ENCODE assay signal across 16 mouse cellular contexts in genomic region chr11:8385891-8386405, GRCm38 (mm10).
"Had no signal": no experiment of that assay in that cellular context is flagged by ENCODE, and none has a peak within 500 bp of the region (broad histone marks: within the 10 kb centered on the region; RNA-seq: fewer than 3 reads in every experiment).

No protein-coding gene starts in this region.

- H3K4me3 ChIP-seq: limb, embryonic 15.5 days; liver, embryonic 12.5 days; midbrain, embryonic 10.5 days; myocyte; neural tube, embryonic 15.5 days; stomach, embryonic 15.5 days had no signal

- H3K27me3 ChIP-seq: limb, embryonic 15.5 days; liver, embryonic 12.5 days; neural tube, embryonic 15.5 days; stomach, embryonic 15.5 days had no signal

- H3K9me3 ChIP-seq: limb, embryonic 15.5 days; liver, embryonic 12.5 days; midbrain, embryonic 10.5 days; neural tube, embryonic 15.5 days; stomach, embryonic 15.5 days had no signal

- H3K4me1 ChIP-seq: limb, embryonic 15.5 days; liver, embryonic 12.5 days; midbrain, embryonic 10.5 days; neural tube, embryonic 15.5 days; stomach, embryonic 15.5 days had no signal

- H3K4me2 ChIP-seq: limb, embryonic 15.5 days; liver, embryonic 12.5 days; lung, embryonic 14.5 days; neural tube, embryonic 15.5 days; stomach, embryonic 15.5 days had no signal

- ATAC-seq: liver, embryonic 12.5 days had no signal

- DNase-seq: kidney, postnatal 25 days; layer of hippocampus, postnatal 36 days; lung, embryonic 14.5 days; lung, postnatal 10 days; lung, postnatal 4 days; midbrain, embryonic 14.5 days; right cerebral cortex, adult 18-20 months; spleen, adult 18-20 months; thymus, adult 2 months; thymus, postnatal 25 days had no signal

- H3K36me3 ChIP-seq: limb, embryonic 15.5 days; liver, embryonic 12.5 days; midbrain, embryonic 10.5 days; neural tube, embryonic 15.5 days; stomach, embryonic 15.5 days had no signal

- H3K27ac ChIP-seq: limb, embryonic 15.5 days; liver, embryonic 12.5 days; midbrain, embryonic 10.5 days; neural tube, embryonic 15.5 days; stomach, embryonic 15.5 days had no signal

- H3K9ac ChIP-seq: limb, embryonic 15.5 days; liver, embryonic 12.5 days; lung, embryonic 14.5 days; neural tube, embryonic 15.5 days; stomach, embryonic 15.5 days had no signal
